Mouse (Mus musculus) macrophage (primary cell): ENCODE measurements around the gene Phldb2. TPM values are rescaled to one million over a fixed set of nuclear protein-coding genes. Genes with fewer than 3 reads are reported as not detected.

Experiments
- H3K27ac ChIP-seq: fragments of 350-480 bp; formaldehyde crosslinking; 2 replicates; pipeline ENCODE4 v1.9.0; 2021
- H3K36me3 ChIP-seq: fragments of 350-480 bp; formaldehyde crosslinking; 2 replicates; pipeline ENCODE4 v1.9.0; 2021; ENCODE audit errors: inconsistent target
- H3K4me3 ChIP-seq: fragments of 350-480 bp; formaldehyde crosslinking; 2 replicates; pipeline ENCODE4 v1.9.0; 2021; ENCODE audit errors: inconsistent target
- H3K79me2 ChIP-seq: fragments of 350-480 bp; formaldehyde crosslinking; 2 replicates; pipeline ENCODE4 v1.9.0; 2021; ENCODE audit errors: inconsistent target
- WGBS: methylation state at CpG from one replicate; pipeline ENCODE4 v1.1.7; 2026; ENCODE audit warnings: inconsistent platforms; ENCODE audit not compliant: missing documents; 5-methylcytosine and 5-hydroxymethylcytosine counted together
- polyA plus RNA-seq: library from polyadenylated mRNA; stranded (reverse); fragments of 250-400 nt; gene quantifications from 3 replicates; pipeline ENCODE4 v1.2.4, GENCODE M21; 2018; ENCODE audit warnings: inconsistent platforms

The Phldb2 gene
- polyA plus RNA-seq, 1 experiment from 2014 or later: 0.04 TPM

- Histone ChIP-seq H3K27ac (no peak overlapping the region), H3K79me2 (no peaks in the 10 kb centered on the region), H3K36me3 (no peaks in the 10 kb centered on the region), H3K4me3 (no peak overlapping the region)
- 83% methylated on average over 4 of the region's 4 CpGs for WGBS
Observed at GRCm38 (mm10) chr16:45824025-45824424, 129.4 kb downstream of the Phldb2 start.

GRCm38 (mm10) chr16:45819911-45820310 is 133.5 kb downstream of the Phldb2 start:
- Histone ChIP-seq H3K4me3 (no peak overlapping the region), H3K27ac (no peak overlapping the region), H3K79me2 (no peaks in the 10 kb centered on the region), H3K36me3 (no peaks in the 10 kb centered on the region)
- 89% methylated on average over 4 of the region's 4 CpGs for WGBS

GRCm38 (mm10) chr16:45817795-45818194 is 135.6 kb downstream of the Phldb2 start:
- 93% methylated on average over 2 of the region's 3 CpGs for WGBS

GRCm38 (mm10) chr16:45816670-45817069 is 136.7 kb downstream of the Phldb2 start:
- H3K79me2 ChIP-seq: no peaks in the 10 kb centered on the region
- no peak overlapping the region for H3K4me3 ChIP-seq
- no peaks in the 10 kb centered on the region for H3K36me3 ChIP-seq
- no peak overlapping the region for H3K27ac ChIP-seq

More at GRCm38 (mm10) chr16:45817795-45818194, 135.6 kb downstream of the Phldb2 start:
- Histone ChIP-seq H3K79me2 (no peaks in the 10 kb centered on the region), H3K4me3 (no peak overlapping the region), H3K27ac (no peak overlapping the region), H3K36me3 (no peaks in the 10 kb centered on the region)

- Histone ChIP-seq H3K36me3 (no peaks in the 10 kb centered on the region), H3K4me3 (no peak overlapping the region), H3K27ac (no peak overlapping the region), H3K79me2 (no peaks in the 10 kb centered on the region)
- 95% methylated on average over 2 of the region's 3 CpGs for WGBS
Observed at GRCm38 (mm10) chr16:45814611-45815010, 138.8 kb downstream of the Phldb2 start.

GRCm38 (mm10) chr16:45811788-45812187 is 141.6 kb downstream of the Phldb2 start:
- H3K79me2 ChIP-seq: no peaks in the 10 kb centered on the region
- H3K27ac ChIP-seq: no peak overlapping the region
- H3K36me3 ChIP-seq: no peaks in the 10 kb centered on the region
- H3K4me3 ChIP-seq: no peak overlapping the region

- Histone ChIP-seq H3K79me2 (no peaks in the 10 kb centered on the region), H3K36me3 (no peaks in the 10 kb centered on the region), H3K4me3 (no peak overlapping the region), H3K27ac (no peak overlapping the region)
- WGBS: 81% methylated on average over 6 of the region's 6 CpGs
Observed at GRCm38 (mm10) chr16:45810829-45811326, 142.5 kb downstream of the Phldb2 start.

- Histone ChIP-seq H3K36me3 (no peaks in the 10 kb centered on the region), H3K27ac (no peak overlapping the region), H3K4me3 (no peak overlapping the region), H3K79me2 (no peaks in the 10 kb centered on the region)
- WGBS: 82% methylated on average over 2 of the region's 2 CpGs
Observed at GRCm38 (mm10) chr16:45810155-45810554, 143.2 kb downstream of the Phldb2 start.

GRCm38 (mm10) chr16:45804708-45805107 is 148.7 kb downstream of the Phldb2 start:
- Histone ChIP-seq H3K36me3 (no peaks in the 10 kb centered on the region), H3K27ac (no peak overlapping the region), H3K4me3 (no peak overlapping the region), H3K79me2 (no peaks in the 10 kb centered on the region)
- 54% methylated on average over 3 of the region's 3 CpGs for WGBS

- H3K27ac ChIP-seq: no peak overlapping the region
- H3K4me3 ChIP-seq: no peak overlapping the region
- H3K36me3 ChIP-seq: no peaks in the 10 kb centered on the region
- H3K79me2 ChIP-seq: no peaks in the 10 kb centered on the region
- 89% methylated on average over 2 of the region's 2 CpGs for WGBS
Observed at GRCm38 (mm10) chr16:45800406-45800805, 153.0 kb downstream of the Phldb2 start.

- WGBS: 94% methylated on average over 4 of the region's 4 CpGs
- Histone ChIP-seq H3K4me3 (no peak overlapping the region), H3K27ac (no peak overlapping the region), H3K79me2 (no peaks in the 10 kb centered on the region), H3K36me3 (no peaks in the 10 kb centered on the region)
Observed at GRCm38 (mm10) chr16:45799150-45799549, 154.2 kb downstream of the Phldb2 start.

GRCm38 (mm10) chr16:45798591-45798990 is 154.8 kb downstream of the Phldb2 start:
- H3K27ac ChIP-seq: no peak overlapping the region
- no peaks in the 10 kb centered on the region for H3K36me3 ChIP-seq
- 86% methylated on average over 2 of the region's 2 CpGs for WGBS
- no peak overlapping the region for H3K4me3 ChIP-seq
- H3K79me2 ChIP-seq: no peaks in the 10 kb centered on the region

GRCm38 (mm10) chr16:45796815-45797214 is 156.6 kb downstream of the Phldb2 start:
- H3K27ac ChIP-seq: no peak overlapping the region
- H3K36me3 ChIP-seq: no peaks in the 10 kb centered on the region
- no peaks in the 10 kb centered on the region for H3K79me2 ChIP-seq
- H3K4me3 ChIP-seq: no peak overlapping the region
- WGBS: 79% methylated on average over 2 of the region's 2 CpGs

- H3K27ac ChIP-seq: no peak overlapping the region
- H3K79me2 ChIP-seq: no peaks in the 10 kb centered on the region
- H3K4me3 ChIP-seq: no peak overlapping the region
- WGBS: 32% methylated on average over 5 of the region's 5 CpGs
- H3K36me3 ChIP-seq: no peaks in the 10 kb centered on the region
Observed at GRCm38 (mm10) chr16:45795188-45795693, 158.2 kb downstream of the Phldb2 start.

- H3K4me3 ChIP-seq: no peak overlapping the region
- no peaks in the 10 kb centered on the region for H3K36me3 ChIP-seq
- no peak overlapping the region for H3K27ac ChIP-seq
- 83% methylated on average over 2 of the region's 2 CpGs for WGBS
- no peaks in the 10 kb centered on the region for H3K79me2 ChIP-seq
Observed at GRCm38 (mm10) chr16:45792781-45793180, 160.6 kb downstream of the Phldb2 start.

GRCm38 (mm10) chr16:45791286-45791685 is 162.1 kb downstream of the Phldb2 start:
- no peak overlapping the region for H3K4me3 ChIP-seq
- no peak overlapping the region for H3K27ac ChIP-seq
- no peaks in the 10 kb centered on the region for H3K79me2 ChIP-seq
- WGBS: 63% methylated on average over 5 of the region's 5 CpGs
- H3K36me3 ChIP-seq: no peaks in the 10 kb centered on the region
